ENCODE assay signal across 9 mouse cellular contexts in the genomic region with DNA sequence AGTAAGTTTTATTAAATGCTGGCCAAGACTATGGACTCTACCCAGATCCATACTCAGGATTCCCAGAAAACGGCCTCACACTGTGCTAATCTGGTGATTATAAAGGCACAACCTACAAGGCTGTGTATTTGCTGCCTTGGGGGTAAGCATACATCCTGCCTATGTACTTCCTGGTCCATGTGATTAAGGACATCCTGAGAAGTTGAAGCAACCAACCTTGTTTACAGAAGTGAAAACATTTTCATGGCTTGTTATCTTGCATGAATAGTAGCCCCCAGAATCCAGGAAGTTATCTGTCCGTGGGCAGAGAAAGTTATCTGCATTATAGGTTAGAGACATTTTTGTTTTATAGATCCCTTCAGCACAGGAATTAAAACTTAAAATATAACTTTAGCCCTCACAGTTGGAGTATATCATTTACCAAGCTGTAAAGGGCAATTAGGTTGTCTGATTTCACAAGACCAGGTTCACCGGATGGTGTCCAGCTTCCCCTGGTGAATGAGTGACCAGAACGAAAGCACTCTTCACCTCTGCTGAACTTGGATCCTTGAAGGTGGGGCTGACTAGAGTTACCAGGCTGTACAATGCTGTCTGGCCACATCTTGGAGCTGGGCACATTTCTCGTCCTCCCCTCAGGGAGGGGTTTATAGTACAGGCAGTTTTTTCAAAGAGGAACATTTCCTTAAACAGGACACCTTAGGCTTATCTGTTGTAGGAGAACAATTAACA.
DNase-seq lines count a peak whose midpoint lies in the region; ATAC-seq lines count a peak whose summit lies in the region.
"Had no signal": no experiment of that assay in that cellular context is flagged by ENCODE, and none has a peak within 500 bp of the region (broad histone marks: within the 10 kb centered on the region; RNA-seq: fewer than 3 reads in every experiment).

No protein-coding gene starts in this region.

- ATAC-seq in inflammation-experienced regulatory T-cells, adult 6 months: peak; percentile 33

- 28% methylated on average over 5 of the region's 5 CpGs for WGBS in large intestine, adult 2 months

- DNase-seq in adrenal gland, postnatal 14 days: peak; percentile 12
- DNase-seq in adrenal gland, postnatal 25 days: no peak
- DNase-seq in large intestine, adult 2 months (ENCODE audit: low read depth, low spot score): peak; percentile 86
- peak; percentile 83 for DNase-seq in skeletal muscle tissue, adult 2 months (ENCODE audit: low read depth, low spot score)
- no peak for DNase-seq in frontal cortex, postnatal 10 days (ENCODE audit: low spot score in 2 of 2)
- no peak for DNase-seq in layer of hippocampus, postnatal 25 days (ENCODE audit: extremely low spot score in 1 of 2, low spot score in 1 of 2)
- DNase-seq in cerebellum, adult 11 months: no peak
- DNase-seq: cerebellum, postnatal 10 days had no signal

Comparison
In these comparisons a context has a peak if more than half of its experiments do, and no peak if none do; other contexts are left out.
1. DNase-seq: peak in adrenal gland, postnatal 14 days (single experiment), large intestine, adult 2 months (single experiment) and skeletal muscle tissue, adult 2 months (single experiment); none in adrenal gland, postnatal 25 days (single experiment), frontal cortex, postnatal 10 days (0 of 2), layer of hippocampus, postnatal 25 days (0 of 2) and cerebellum, adult 11 months (single experiment).